Mouse (Mus musculus): ENCODE results near the gene Rdh1.

DNA sequence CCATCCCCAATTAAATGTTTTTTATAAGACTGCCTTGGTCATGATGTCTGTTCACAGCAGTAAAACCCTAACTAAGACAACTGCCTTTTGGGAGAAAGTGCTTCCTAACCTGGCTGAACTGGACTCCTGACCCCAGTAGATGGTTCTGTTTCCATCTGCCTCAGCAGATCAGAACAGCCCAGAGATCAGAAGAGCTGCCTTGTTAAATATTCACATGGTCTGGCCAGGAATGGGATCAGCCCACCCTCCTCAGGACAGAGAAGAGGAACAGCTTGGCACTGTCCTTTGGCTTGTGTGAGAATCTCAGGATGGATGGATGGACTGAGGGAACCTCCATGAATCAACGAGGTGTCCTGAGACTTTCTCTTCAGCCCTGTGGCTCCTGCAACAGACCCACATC lies 39.8 kb downstream of the Rdh1 start:
- TF ChIP-seq CTCF (IDR thresholded peaks at IDR 0.05; ENCODE audit: control insufficient read depth, insufficient read depth, insufficient replicate concordance, low read depth, low read length) (no peak), POLR2A (IDR thresholded peaks at IDR 0.05; ENCODE audit: control insufficient read depth, low read depth, low read length) (no peak)
